Mouse (Mus musculus) ovary, adult 10 weeks (tissue): ENCODE data around the gene Luzp2. TPM values are rescaled to one million over a fixed set of nuclear protein-coding genes. Genes with fewer than 3 reads are reported as not detected.

Experiments
- polyA plus RNA-seq: library from polyadenylated mRNA; stranded (reverse); fragments of 350-450 nt; fragmentation: Illumina TruSeq; extraction: RNeasy Lipid Tissue Mini Kit (QIAGEN cat#74804); gene quantifications from one replicate; pipeline ENCODE4 v1.2.3, GENCODE M21; 2014

Luzp2 gene
- 2.1 TPM for polyA plus RNA-seq

GRCm38 (mm10) chr7:54835372-54835851, at the start of gene Luzp2:
TSS of gene Luzp2 (plus strand) at chr7:54835498.

